Mouse (Mus musculus): ENCODE results near the gene Bean1. TPM values are rescaled to one million over a fixed set of nuclear protein-coding genes. Genes with fewer than 3 reads are reported as not detected.

The Bean1 gene
- total and polyA plus RNA-seq, 3 experiments: not detected

GRCm38 (mm10) chr8:104227048-104227447 lies 56.8 kb downstream of the Bean1 start:
- peaks cover 7 to 10% of the 10 kb centered on the region in 2 experiments for H3K36me3 ChIP-seq (ENCODE audit: control insufficient read depth in 1 of 2, insufficient read depth in 2 of 2, low read length in 2 of 2)
- H3K9ac ChIP-seq (ENCODE audit: control insufficient read depth, low read depth, low read length, poor library complexity, severe bottlenecking): no peak overlapping the region
- peaks cover 10 to 15% of the 10 kb centered on the region in 2 experiments for H3K4me1 ChIP-seq (ENCODE audit: control insufficient read depth in 1 of 2, insufficient read depth in 2 of 2, low read length in 2 of 2)
- no peak for TF ChIP-seq CTCF (IDR thresholded peaks at IDR 0.05 in 2 of 3, conservative IDR thresholded peaks at IDR 0.05 in 1 of 3; ENCODE audit: control insufficient read depth in 1 of 3, insufficient read depth in 1 of 3, low read depth in 2 of 3, low read length in 3 of 3, poor library complexity in 1 of 3, severe bottlenecking in 1 of 3)
- TF ChIP-seq ZMIZ1 (IDR thresholded peaks at IDR 0.05; ENCODE audit: low read depth, low read length): no peak
- no peak for TF ChIP-seq MAFK (IDR thresholded peaks at IDR 0.05; ENCODE audit: borderline replicate concordance, low read depth, low read length)
- no peak for TF ChIP-seq ELF1 (IDR thresholded peaks at IDR 0.05; ENCODE audit: low read depth, low read length)
- TF ChIP-seq TBP (IDR thresholded peaks at IDR 0.05; ENCODE audit: low read depth, low read length): no peak
- TF ChIP-seq HCFC1 (IDR thresholded peaks at IDR 0.05; ENCODE audit: low read depth, low read length): no peak
- no peak for DNase-seq (ENCODE audit: low read depth, low spot score)
- H3K4me3 ChIP-seq (ENCODE audit: control insufficient read depth in 1 of 2, insufficient read depth in 1 of 2, low read depth in 2 of 2, low read length in 2 of 2): no peak overlapping the region
- no peaks in the 10 kb centered on the region for H3K79me2 ChIP-seq (ENCODE audit: control insufficient read depth, insufficient read depth, low read length, poor library complexity)
- no peaks in the 10 kb centered on the region for H3K27me3 ChIP-seq (ENCODE audit: control insufficient read depth in 1 of 2, insufficient read depth in 2 of 2, low read length in 2 of 2)
- H3K9me3 ChIP-seq (replicated peaks; ENCODE audit: insufficient read depth, low read length): no peaks in the 10 kb centered on the region
- H3K27ac ChIP-seq (ENCODE audit: control insufficient read depth, low read depth, low read length): no peak overlapping the region

- Histone ChIP-seq H3K27me3 (ENCODE audit: control insufficient read depth in 1 of 2, insufficient read depth in 2 of 2, low read length in 2 of 2) (no peaks in the 10 kb centered on the region), H3K4me3 (ENCODE audit: control insufficient read depth in 1 of 2, insufficient read depth in 1 of 2, low read depth in 2 of 2, low read length in 2 of 2) (no peak overlapping the region), H3K27ac (ENCODE audit: control insufficient read depth, low read depth, low read length) (peak overlapping the region; percentile 75), H3K79me2 (ENCODE audit: control insufficient read depth, insufficient read depth, low read length, poor library complexity) (no peaks in the 10 kb centered on the region), H3K9me3 (replicated peaks; ENCODE audit: insufficient read depth, low read length) (no peaks in the 10 kb centered on the region), H3K9ac (ENCODE audit: control insufficient read depth, low read depth, low read length, poor library complexity, severe bottlenecking) (no peak overlapping the region), H3K4me1 (ENCODE audit: control insufficient read depth in 1 of 2, insufficient read depth in 2 of 2, low read length in 2 of 2) (peaks cover 10 to 15% of the 10 kb centered on the region in 2 experiments), H3K36me3 (ENCODE audit: control insufficient read depth in 1 of 2, insufficient read depth in 2 of 2, low read length in 2 of 2) (peaks cover 9 to 10% of the 10 kb centered on the region in 2 experiments)
- TF ChIP-seq BHLHE40 (IDR thresholded peaks at IDR 0.05; ENCODE audit: borderline replicate concordance, low read depth, low read length) (peak; percentile 53; the same call in 1 of the 2 replicates), HCFC1 (IDR thresholded peaks at IDR 0.05; ENCODE audit: low read depth, low read length) (no peak), ZC3H11A (IDR thresholded peaks at IDR 0.05; ENCODE audit: low read depth, low read length) (no peak), USF1 (IDR thresholded peaks at IDR 0.05; ENCODE audit: low read depth, low read length) (no peak), MXI1 (IDR thresholded peaks at IDR 0.05; ENCODE audit: low read depth, low read length) (no peak), POLR2AphosphoS2 (IDR thresholded peaks at IDR 0.05; ENCODE audit: low read length) (no peak), POLR2AphosphoS5 (IDR thresholded peaks at IDR 0.05; ENCODE audit: borderline replicate concordance, low read depth, low read length) (no peak), MAZ (IDR thresholded peaks at IDR 0.05; ENCODE audit: low read depth, low read length) (no peak), ZKSCAN1 (IDR thresholded peaks at IDR 0.05; ENCODE audit: low read depth, low read length) (no peak), TAL1 (IDR thresholded peaks at IDR 0.05; ENCODE audit: low read length) (peak; percentile 86), MAX (IDR thresholded peaks at IDR 0.05; ENCODE audit: low read length) (peak; percentile 3; the same call in 1 of the 2 replicates), NRF1 (IDR thresholded peaks at IDR 0.05; ENCODE audit: insufficient read depth, low read depth, low read length, poor library complexity, severe bottlenecking) (no peak), SIN3A (IDR thresholded peaks at IDR 0.05; ENCODE audit: low read length) (peak; percentile 69), EP300 (IDR thresholded peaks at IDR 0.05; ENCODE audit: low read depth in 1 of 2, low read length in 2 of 2) (peak; percentile 89 to 93), TBP (IDR thresholded peaks at IDR 0.05; ENCODE audit: low read depth, low read length) (peak; percentile 42; the same call in 1 of the 2 replicates), ETS1 (IDR thresholded peaks at IDR 0.05; ENCODE audit: low read depth, low read length) (peak; percentile 79), RCOR1 (IDR thresholded peaks at IDR 0.05; ENCODE audit: low read depth, low read length) (peak; percentile 96), MYC (IDR thresholded peaks at IDR 0.05; ENCODE audit: low read depth, low read length) (0 out of 2 replicates have a peak, but pooled peaks have one; percentile 45), POLR2A (IDR thresholded peaks at IDR 0.05; ENCODE audit: control insufficient read depth in 1 of 2, insufficient read depth in 1 of 2, low read depth in 1 of 2, low read length in 2 of 2, poor library complexity in 1 of 2) (no peak), MYB (IDR thresholded peaks at IDR 0.05; ENCODE audit: low read depth, low read length) (no peak), TCF12 (IDR thresholded peaks at IDR 0.05; ENCODE audit: low read depth, low read length) (peak; percentile 93), USF2 (IDR thresholded peaks at IDR 0.05; ENCODE audit: borderline replicate concordance in 1 of 2, insufficient read depth in 1 of 2, low read depth in 1 of 2, low read length in 2 of 2) (no peak), GATA1 (IDR thresholded peaks at IDR 0.05; ENCODE audit: low read depth, low read length) (peak; percentile 90), ELF1 (IDR thresholded peaks at IDR 0.05; ENCODE audit: low read depth, low read length) (peak; percentile 62)
- peak; percentile 84 for DNase-seq (ENCODE audit: low read depth, low spot score)
Measured at GRCm38 (mm10) chr8:104230377-104230776, 60.1 kb downstream of the Bean1 start.
